Mouse (Mus musculus) cortical plate, adult 2 months (tissue): ENCODE measurements at regions not wholly inside any gene's neighbourhood (a gene's known extent, or its start where the extent isn't known, plus 50 kb on each side); places are given as distances from the start of the nearest gene placed in this dataset.
A peak's percentile ranks its signal among the peaks of the same experiment; 100 is the strongest.
"Not testable (repeated sequence)": the region's sequence is repeated elsewhere in the genome, so short reads cannot be mapped to it uniquely, and the experiment has no call there.

Source experiments
- H3K27ac ChIP-seq: fragments of 200-500 bp; 2 replicates; pipeline ENCODE4 v1.5.1; 2012; ENCODE audit warnings: low read length, control low read depth, inconsistent platforms; ENCODE audit not compliant: insufficient read depth
- H3K4me1 ChIP-seq: fragments of 200-500 bp; 2 replicates; pipeline ENCODE4 v1.6.1; 2011; ENCODE audit warnings: low read length; ENCODE audit not compliant: control insufficient read depth, insufficient read depth
- H3K4me3 ChIP-seq: fragments of 200-500 bp; 2 replicates; pipeline ENCODE4 v1.5.1; 2011; ENCODE audit warnings: mild to moderate bottlenecking, low read length, control low read depth; ENCODE audit not compliant: insufficient read depth
- CTCF ChIP-seq: fragments of 200-500 bp; IDR thresholded peaks from 2 replicates; pipeline ENCODE4 v1.5.1; 2011; ENCODE audit warnings: mild to moderate bottlenecking, control low read depth, low read length; ENCODE audit not compliant: insufficient read depth; ENCODE audit errors: extremely low read depth
- POLR2A ChIP-seq: fragments of 200-500 bp; IDR thresholded peaks from 2 replicates; pipeline ENCODE4 v1.6.1; 2011; ENCODE audit warnings: mild to moderate bottlenecking, low read length, control low read depth; ENCODE audit not compliant: insufficient read depth; ENCODE audit errors: extremely low read depth

DNA sequence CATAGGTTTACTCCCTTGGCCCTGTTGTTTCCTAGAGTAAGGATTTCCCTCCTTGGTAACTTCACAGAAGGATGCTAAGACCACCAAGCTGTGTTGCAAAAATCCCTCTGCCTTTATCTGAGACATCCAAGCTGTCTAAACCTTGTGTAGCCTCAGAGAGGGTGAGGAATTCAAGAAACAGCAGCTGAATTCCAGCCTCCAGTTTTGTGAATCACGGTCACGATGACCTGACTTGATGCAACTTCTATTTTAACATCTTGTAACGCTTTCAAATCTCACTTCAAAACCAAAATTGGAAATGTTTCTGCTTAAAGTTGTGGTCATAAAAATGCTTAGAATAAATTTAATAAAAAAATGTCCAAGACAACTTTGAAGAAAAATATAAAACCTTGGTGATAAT lies 188.4 kb downstream of the Phf3 start:
- Histone ChIP-seq H3K27ac (peak overlapping the region; percentile 33; the same call in 1 of the 2 replicates), H3K4me3 (no peak overlapping the region), H3K4me1 (peaks cover 3% of the 10 kb centered on the region; the same call in 1 of the 2 replicates)
- TF ChIP-seq POLR2A (no peak), CTCF (no peak)

DNA sequence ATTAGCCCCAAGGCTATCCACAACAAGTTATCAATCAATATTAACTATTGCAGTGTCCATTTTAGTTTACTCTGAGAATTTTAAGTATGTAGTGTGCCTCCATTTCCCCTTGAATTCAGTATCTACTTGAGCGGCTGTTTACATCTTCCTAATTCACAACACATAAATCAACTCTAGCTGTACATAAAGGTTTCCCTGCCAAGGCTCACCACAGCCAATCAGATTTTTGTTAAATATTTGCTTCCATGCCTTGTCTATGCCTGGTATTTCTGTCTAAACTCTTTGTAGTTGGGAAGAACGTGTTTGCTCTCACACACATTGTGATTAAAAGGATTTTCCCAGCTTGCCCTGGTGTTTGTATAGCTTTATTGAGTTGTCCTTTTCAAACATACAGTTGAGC lies 189.8 kb downstream of the Phf3 start:
- TF ChIP-seq CTCF (no peak), POLR2A (no peak)
- Histone ChIP-seq H3K4me3 (no peak overlapping the region), H3K27ac (no peak overlapping the region), H3K4me1 (peaks cover 3% of the 10 kb centered on the region; the same call in 1 of the 2 replicates)

DNA sequence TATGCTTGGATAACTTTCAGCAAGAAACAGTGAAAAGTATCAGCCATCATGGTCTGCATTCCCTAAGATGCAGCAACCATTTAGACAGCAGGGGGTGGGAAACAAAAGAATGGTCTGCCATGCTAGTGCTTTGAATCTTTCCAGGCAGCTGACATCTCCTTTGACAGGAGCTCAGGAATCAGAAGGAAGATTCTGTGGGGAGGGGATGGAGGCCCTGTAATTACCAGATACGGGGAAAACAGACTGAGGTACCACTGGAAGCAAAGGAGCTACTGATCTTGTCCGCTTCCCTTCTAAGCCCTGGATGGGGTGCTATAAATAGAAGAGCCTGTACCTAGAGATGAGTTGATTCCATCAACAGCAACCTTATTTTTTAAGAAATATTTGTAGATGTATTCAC lies 233.9 kb downstream of the Phf3 start:
- no peaks in the 10 kb centered on the region for H3K4me1 ChIP-seq
- no peak overlapping the region for H3K4me3 ChIP-seq
- TF ChIP-seq POLR2A (no peak), CTCF (no peak)
- no peak overlapping the region for H3K27ac ChIP-seq

DNA sequence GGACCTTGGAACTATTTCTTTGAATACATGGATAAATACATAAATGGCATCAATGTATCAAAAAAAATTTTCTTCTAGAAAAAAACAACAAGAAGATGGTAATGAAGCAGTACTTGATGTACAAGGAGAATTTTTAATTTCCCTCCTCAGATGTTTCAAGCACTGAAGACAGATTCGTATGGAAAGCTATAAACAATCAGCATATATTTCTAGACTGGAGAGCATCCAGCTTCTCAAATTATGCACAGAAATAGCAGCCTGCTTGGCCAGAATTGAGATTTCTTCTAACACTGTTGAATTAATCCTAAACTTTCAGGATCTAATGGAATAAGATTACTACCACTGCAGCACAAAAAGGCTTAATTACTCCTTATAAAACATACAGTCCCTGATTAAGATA lies 241.0 kb downstream of the Phf3 start:
- no peaks in the 10 kb centered on the region for H3K4me1 ChIP-seq
- no peak overlapping the region for H3K27ac ChIP-seq
- H3K4me3 ChIP-seq, result no peak overlapping the region
- TF ChIP-seq CTCF (no peak), POLR2A (no peak)

DNA sequence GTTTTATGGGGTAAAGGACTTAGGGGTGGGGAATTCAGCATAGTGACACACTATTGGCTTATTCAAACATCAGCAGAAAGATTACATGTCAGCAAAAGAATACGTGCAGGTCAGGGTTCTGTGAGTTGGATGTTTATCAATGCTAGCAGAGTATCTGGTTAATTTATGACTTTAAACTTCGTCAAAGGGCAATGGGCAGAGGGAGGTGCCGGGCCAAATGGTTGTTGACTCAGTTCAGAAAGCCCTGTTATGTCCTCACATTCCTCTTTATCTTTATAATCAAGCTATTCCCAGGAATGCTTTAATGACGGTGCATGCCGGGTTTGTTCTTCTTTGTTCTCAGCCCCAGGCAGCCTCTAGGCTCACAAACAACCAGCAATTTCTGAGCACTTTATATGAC lies 245.9 kb downstream of the Phf3 start:
- not testable (repeated sequence) for H3K4me3 ChIP-seq, H3K27ac ChIP-seq, H3K4me1 ChIP-seq

DNA sequence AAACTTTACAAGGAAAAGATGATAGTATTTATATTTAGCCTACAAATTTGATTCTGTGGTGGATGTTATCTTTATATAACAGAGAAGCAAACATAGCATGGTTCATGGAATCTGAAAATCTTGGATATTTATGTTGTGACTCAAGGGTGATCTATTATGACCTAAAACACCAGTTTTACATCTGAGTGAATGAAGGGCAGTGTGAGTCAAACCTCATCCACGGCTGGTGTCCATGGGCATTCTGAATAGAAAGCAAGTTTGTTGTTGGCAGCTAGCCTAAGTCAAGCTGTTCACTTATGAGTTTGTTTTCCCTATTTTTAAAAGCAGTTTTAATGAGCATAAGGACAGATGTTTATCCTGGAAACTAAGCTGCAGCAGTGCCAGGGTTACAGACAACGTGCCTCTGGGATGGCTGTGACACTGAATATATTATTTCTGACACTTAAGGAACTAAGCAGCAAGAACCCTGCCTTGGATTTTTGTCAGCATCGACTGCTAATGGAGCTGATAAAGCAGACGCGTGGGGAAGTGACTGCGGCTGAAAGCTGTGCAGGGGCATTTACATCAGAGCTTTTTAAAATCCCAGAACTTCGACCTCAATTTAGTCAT lies 278.5 kb downstream of the Phf3 start:
- H3K4me1 ChIP-seq, result 0 out of 2 replicates have a peak, but pooled peaks cover 2% of the 10 kb centered on the region
- TF ChIP-seq CTCF, result no peak
- TF ChIP-seq POLR2A, result no peak
- H3K27ac ChIP-seq, result no peak overlapping the region
- H3K4me3 ChIP-seq, result no peak overlapping the region

DNA sequence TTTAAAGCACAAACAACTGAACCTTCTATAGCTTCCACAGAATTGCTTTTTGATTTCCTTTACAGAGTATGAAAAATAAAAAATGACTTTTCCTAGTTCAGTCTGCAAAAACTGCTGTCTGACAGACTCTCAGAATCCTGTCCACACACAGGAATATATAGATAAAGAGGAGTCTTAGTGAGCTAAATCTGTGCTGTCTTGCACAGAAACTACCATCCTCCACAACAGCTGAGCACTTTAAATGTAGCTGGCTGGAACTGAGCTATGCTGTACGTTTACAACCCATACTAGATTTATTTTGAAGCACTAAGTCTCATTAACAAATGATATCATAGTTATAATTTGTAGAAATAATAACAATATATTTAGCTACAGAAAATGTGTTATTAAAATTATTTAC lies 279.7 kb downstream of the Phf3 start:
- no peak overlapping the region for H3K4me3 ChIP-seq
- H3K4me1 ChIP-seq, result 0 out of 2 replicates have a peak, but pooled peaks cover 2% of the 10 kb centered on the region
- TF ChIP-seq CTCF, result no peak
- no peak for TF ChIP-seq POLR2A
- H3K27ac ChIP-seq, result no peak overlapping the region

DNA sequence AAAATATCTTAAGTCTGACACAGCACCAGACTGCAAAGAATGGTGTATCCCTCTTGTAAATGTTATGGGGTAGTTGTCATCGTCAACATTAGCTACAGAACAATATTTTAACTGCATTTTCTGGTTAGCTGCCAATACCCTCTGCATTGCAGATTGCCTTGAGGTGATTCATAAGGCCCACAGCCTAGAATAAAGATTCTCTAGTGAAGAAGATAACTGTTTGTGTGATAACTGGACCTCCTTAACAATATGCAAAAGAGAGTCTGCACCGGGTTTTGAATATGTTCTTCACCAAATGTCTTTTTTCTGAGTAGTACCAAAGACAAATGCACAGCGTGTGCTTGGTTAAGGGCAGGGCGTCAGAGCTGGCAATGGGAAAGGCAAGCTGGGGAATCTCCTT lies 283.0 kb downstream of the Phf3 start:
- TF ChIP-seq CTCF (no peak), POLR2A (no peak)
- H3K27ac ChIP-seq, result no peak overlapping the region

DNA sequence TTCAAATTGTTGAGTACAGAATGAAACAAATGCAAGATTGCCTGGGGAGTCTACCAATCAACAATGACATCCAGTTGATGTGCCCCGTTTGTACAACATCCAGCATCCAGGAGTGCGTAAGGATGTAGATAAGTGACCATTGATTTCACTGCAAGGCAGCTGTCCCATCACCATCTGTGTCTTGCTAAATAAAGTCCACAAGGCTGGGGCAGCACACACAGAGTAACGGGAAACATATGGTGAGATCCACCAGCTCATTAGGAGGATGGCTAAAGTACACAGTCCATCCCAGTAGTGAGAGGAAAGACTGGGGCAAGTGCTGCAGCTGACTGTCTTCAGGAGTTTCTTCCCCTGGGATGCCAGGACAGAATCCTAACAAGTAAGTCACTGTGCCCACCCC lies 284.8 kb downstream of the Phf3 start:
- no peak for TF ChIP-seq POLR2A
- TF ChIP-seq CTCF, result no peak
- Histone ChIP-seq H3K27ac (no peak overlapping the region), H3K4me3 (no peak overlapping the region), H3K4me1 (0 out of 2 replicates have a peak, but pooled peaks cover 6% of the 10 kb centered on the region)

More for the DNA sequence above, 283.0 kb downstream of the Phf3 start:
- Histone ChIP-seq H3K4me3 (no peak overlapping the region), H3K4me1 (0 out of 2 replicates have a peak, but pooled peaks cover 6% of the 10 kb centered on the region)

DNA sequence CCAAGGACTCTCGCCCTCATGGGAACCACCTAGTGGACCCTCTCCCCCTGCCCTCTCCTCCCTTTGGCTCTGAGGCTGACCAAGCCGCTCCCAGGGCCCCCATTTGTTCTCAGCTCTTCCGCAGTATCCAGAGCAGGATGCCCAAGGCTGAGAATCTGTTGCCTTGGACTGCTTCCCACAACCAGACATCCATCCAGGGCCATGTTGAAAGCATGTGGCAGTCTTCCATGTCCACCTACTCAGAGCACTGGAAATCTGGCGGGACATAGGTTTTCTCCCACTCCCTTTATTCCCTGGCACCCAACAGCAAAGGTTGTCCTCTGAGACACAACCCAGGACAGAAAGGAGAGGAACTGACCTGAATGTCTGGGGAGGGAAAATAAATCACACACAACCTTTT lies 285.4 kb downstream of the Phf3 start:
- no peak for TF ChIP-seq POLR2A
- TF ChIP-seq CTCF, result no peak

DNA sequence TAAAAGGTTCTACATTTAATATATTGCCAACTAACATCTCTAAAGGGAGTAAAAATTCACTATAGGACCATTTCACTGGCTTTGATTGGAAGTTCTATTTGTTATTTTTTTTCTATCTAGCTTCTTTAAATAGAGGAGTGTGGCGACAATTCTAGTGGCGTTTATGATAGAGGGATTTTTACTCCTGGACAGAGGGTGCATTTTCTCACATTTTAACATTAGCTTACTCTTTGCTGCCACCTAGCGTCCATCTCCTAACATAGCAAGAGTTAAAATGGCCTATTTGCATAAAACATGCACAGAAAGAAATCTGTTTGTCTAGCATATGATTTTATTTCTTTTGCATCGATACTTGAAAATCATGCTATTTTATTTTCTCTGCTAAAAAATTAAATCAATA lies 288.9 kb downstream of the Phf3 start:
- Histone ChIP-seq H3K4me3 (no peak overlapping the region), H3K4me1 (0 out of 2 replicates have a peak, but pooled peaks cover 4% of the 10 kb centered on the region), H3K27ac (no peak overlapping the region)
- TF ChIP-seq POLR2A, result no peak
- peak; percentile 33; the same call in 1 of the 2 replicates for TF ChIP-seq CTCF

More for the DNA sequence above, 285.4 kb downstream of the Phf3 start:
- H3K27ac ChIP-seq, result peak overlapping the region; percentile 53; the same call in 1 of the 2 replicates
- H3K4me3 ChIP-seq, result no peak overlapping the region
- H3K4me1 ChIP-seq, result 0 out of 2 replicates have a peak, but pooled peaks cover 6% of the 10 kb centered on the region
